Mouse (Mus musculus): ENCODE measurements around the gene Stoml1.
A peak's percentile ranks its signal among the peaks of the same experiment; 100 is the strongest.

DNA sequence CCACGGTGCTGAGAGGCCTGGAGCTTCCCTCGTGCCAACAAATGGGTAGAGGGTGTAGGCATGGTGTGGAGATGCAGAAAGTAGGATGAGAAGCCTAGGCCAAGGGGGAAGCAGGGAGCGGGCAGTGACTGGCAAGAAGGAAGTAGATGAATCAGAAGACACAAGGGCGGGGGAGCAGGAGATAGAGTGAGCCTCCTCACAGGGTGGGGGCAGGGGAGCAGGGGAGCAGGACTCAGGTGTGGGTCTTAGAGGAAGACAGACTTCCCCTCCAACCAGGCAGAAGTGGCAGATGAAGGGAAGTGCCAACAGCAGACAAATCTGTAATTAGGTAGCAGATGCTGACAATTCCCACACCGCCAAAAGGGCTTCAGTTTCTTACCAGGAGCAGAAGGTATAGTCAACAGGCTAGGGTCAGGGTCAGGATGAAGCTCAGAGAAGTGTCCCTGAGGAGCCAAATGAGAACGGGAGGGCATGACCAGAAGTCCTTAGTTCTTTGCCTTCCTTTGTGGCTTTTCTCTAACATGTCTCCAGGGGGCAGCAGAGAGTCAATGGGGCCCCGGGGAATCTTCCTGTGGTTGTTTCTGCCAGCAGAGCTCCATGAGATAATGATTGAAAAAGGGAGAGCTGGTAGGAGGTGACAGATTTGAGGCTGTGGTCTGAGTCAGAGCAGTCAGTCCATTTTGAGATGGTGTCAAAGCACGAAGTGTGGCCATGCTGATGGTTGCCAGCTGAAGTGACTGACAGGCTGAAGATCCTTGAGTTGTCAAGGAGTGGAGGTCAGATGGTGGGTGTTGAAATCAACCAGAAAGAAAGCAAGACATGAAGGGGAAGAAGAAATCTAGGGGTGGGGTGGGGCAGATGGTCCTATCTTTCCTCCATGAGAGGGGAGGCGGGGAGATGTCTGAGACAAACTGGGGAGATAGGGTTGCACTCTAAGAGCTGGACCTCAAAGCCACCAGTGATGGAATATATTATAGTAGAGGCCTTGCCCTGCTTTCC is 26.8 kb upstream of the Stoml1 start:
- TF ChIP-seq CTCF (IDR thresholded peaks at IDR 0.05; ENCODE audit: extremely low read depth, insufficient read length, insufficient replicate concordance, low read depth, low read length) = peak; percentile 91; the same call in 1 of the 2 replicates
- TF ChIP-seq POLR2A (IDR thresholded peaks at IDR 0.05; ENCODE audit: low read depth, low read length) = 0 out of 2 replicates have a peak, but pooled peaks have one; percentile 2
